Mouse (Mus musculus) megakaryocyte, embryonic 14.5 days (primary cell): ENCODE data around the gene Crot.

ENCODE experiments used
- FLI1 ChIP-seq: IDR thresholded peaks from 2 replicates; pipeline ENCODE4 v1.6.1; 2012; ENCODE audit warnings: low read length, inconsistent platforms, mixed read lengths
- GATA1 ChIP-seq: IDR thresholded peaks from 3 replicates; pipeline ENCODE4 v1.6.1; 2012; ENCODE audit warnings: mixed read lengths, low read length, inconsistent platforms, borderline replicate concordance

- TF ChIP-seq GATA1 (no peak), FLI1 (no peak)
Observed at GRCm38 (mm10) chr5:8970694-8971093, 26.4 kb downstream of the Crot start.
